Mouse (Mus musculus): Measurements from ENCODE around the gene Lhpp.
A peak's percentile ranks its signal among the peaks of the same experiment; 100 is the strongest.

Lhpp gene

GRCm38 (mm10) chr7:132610468-132611318 is at the start of gene Lhpp:
TSS of gene Lhpp (plus strand) at chr7:132610638.
- DNase-seq (ENCODE audit: low spot score), result peak; percentile 84

DNA sequence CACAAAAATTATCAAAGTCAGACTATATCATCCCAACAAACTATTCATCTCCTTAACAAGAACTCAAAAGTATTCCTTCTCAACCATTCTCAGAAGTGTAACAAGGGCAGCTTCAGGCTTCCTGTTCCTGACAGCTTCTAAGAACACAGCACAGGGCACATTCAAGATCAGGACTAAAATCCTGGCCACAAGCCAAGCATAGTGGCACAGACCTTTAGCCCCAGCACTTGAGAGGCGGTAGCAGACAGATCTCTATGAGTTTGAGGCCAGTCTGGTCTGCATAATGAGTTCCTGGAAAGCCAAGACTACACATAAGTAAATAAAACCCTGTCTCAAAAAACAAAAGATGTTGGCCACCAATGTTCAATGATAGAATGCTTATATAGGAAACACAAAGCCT is 44.6 kb upstream of the Lhpp start:
- peak; percentile 47 for DNase-seq (ENCODE audit: low spot score)

DNA sequence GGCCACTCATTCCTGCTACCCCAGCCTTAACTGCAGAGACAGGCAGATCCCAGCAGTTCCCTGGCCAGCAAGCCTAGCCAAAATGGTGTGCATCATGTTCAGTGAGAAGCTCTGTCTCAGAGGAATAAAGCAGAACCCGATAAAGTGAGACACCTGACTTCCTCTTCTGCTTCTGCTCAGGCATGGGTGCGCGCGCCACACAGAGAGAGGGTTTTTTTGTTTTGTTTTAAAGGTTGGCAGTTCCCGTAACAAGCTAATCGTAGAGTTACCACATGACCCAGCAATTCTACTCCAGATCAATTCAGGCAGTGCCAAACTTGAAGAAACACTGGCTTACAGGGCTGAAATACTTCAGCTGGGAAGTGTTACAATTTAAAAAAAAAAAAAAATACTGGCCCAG is 41.6 kb upstream of the Lhpp start:
- no peak for DNase-seq (ENCODE audit: low spot score)

DNA sequence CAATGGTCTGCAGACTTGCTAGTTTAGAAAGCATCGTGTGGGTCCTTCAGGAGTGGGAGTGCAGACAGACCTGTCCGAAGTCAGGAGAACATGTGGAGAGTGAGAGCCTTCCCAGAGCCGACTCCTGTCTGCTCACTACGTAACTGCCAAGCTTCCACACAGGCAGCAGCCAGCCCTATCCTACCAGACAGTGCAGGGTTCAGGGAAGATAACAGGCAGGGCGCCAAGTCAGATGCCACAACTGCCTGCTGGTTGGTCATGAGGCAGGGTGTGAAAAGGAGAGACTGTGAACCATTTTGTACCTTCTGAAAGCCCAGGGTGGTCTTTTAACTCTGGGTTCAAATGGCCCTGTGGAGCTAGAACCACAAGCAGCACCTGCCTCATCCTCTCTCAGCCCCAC is 40.4 kb upstream of the Lhpp start:
- DNase-seq (ENCODE audit: low spot score), result no peak

- no peak for DNase-seq (ENCODE audit: low spot score)
Measured at GRCm38 (mm10) chr7:132571481-132571880, 39.0 kb upstream of the Lhpp start.

- DNase-seq (ENCODE audit: low spot score), result no peak
Measured at GRCm38 (mm10) chr7:132572738-132573137, 37.7 kb upstream of the Lhpp start.

DNA sequence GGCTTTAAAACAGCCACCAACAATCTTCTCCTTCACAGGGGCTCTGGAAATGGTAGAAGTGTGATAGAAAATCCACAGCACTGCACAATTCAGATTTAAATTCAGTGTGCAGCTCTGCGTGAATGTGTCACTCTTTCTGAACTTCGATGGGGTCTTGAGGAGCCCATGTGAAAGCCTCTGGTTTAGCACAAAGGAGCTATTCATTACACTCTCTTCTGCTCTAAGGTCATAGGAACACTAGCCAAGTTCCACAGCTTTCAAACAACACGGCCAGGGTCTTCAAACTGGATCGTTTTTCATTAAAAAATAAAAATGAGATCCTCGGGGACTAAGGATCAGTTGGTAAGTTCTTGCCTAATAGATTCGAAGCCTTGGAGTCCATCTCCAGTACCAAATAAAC is 37.2 kb upstream of the Lhpp start:
- no peak for DNase-seq (ENCODE audit: low spot score)

- DNase-seq (ENCODE audit: low spot score), result no peak
Measured at GRCm38 (mm10) chr7:132574646-132575045, 35.8 kb upstream of the Lhpp start.

- DNase-seq (ENCODE audit: low spot score), result peak; percentile 86
Measured at GRCm38 (mm10) chr7:132575623-132576022, 34.8 kb upstream of the Lhpp start.

- peak; percentile 96 for DNase-seq (ENCODE audit: low spot score)
Measured at GRCm38 (mm10) chr7:132576116-132576650, 34.3 kb upstream of the Lhpp start, which contains the start of gene Oat. TSS of gene Oat (minus strand) at chr7:132576398.

- DNase-seq (ENCODE audit: low spot score), result no peak
Measured at GRCm38 (mm10) chr7:132576891-132577290, 33.5 kb upstream of the Lhpp start.

GRCm38 (mm10) chr7:132580511-132580910 is 29.9 kb upstream of the Lhpp start:
- no peak for DNase-seq (ENCODE audit: low spot score)

GRCm38 (mm10) chr7:132581441-132581840 is 29.0 kb upstream of the Lhpp start:
- DNase-seq (ENCODE audit: low spot score), result no peak

GRCm38 (mm10) chr7:132585695-132586491 is 24.5 kb upstream of the Lhpp start:
- no peak for DNase-seq (ENCODE audit: low spot score)

GRCm38 (mm10) chr7:132587167-132587566 is 23.3 kb upstream of the Lhpp start:
- no peak for DNase-seq (ENCODE audit: low spot score)

DNA sequence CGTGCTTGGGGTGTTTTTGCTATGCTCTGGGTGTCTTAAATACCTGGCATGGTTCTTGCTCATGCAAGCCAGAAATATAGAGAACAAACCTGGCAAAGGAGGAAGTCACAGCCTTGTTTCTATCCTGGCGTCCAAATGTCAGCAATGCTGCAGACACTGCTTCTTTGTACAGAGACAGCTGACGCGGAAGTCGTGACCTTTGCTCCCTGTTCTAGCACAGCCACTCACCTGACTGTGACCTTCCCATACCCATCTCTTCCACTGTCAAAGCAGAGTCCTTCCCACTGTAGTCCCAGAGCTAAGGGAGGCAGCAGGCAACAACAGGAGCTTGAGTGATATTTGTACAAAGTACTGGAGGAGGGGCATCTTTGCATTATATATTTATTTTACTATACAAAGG is 20.8 kb upstream of the Lhpp start:
- DNase-seq (ENCODE audit: low spot score), result peak; percentile 79

GRCm38 (mm10) chr7:132593762-132594161 is 16.7 kb upstream of the Lhpp start:
- no peak for DNase-seq (ENCODE audit: low spot score)

DNA sequence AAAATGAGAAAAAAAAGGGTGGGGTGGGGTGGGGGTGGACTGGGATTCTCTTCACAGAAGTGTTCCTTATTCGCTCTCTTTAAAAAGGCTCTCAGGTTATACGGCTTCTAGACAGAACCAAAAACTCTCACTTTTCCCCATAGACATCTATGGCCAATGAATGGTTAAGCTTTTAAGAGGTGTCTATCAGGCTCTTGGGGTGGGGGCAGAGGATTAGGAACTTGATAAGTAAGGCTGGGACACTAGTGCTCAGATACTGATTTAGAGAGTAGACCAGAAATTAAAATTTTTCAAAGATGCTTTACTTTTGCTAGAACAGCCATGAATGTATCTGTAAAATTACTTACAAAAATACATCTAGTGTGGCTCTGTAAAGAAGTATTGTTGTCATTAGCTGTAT is 16.1 kb upstream of the Lhpp start:
- DNase-seq (ENCODE audit: low spot score), result no peak

GRCm38 (mm10) chr7:132595787-132596186 is 14.7 kb upstream of the Lhpp start:
- DNase-seq (ENCODE audit: low spot score), result no peak

GRCm38 (mm10) chr7:132596557-132597250 is 13.7 kb upstream of the Lhpp start:
- DNase-seq (ENCODE audit: low spot score), result peak; percentile 4

- DNase-seq (ENCODE audit: low spot score), result peak; percentile 14
Measured at GRCm38 (mm10) chr7:132597251-132598041, 13.0 kb upstream of the Lhpp start.
